Mouse (Mus musculus) midbrain, embryonic 16.5 days (tissue): Measurements from ENCODE around the gene Map3k15. TPM values are rescaled to one million over a fixed set of nuclear protein-coding genes. Genes with fewer than 3 reads are reported as not detected.

Experiments
- ATAC-seq: fragments of 200-750 bp; cut with Nextera tagmentation; 2 replicates; pipeline ENCODE4 v1.8.0; 2017; ENCODE audit warnings: moderate TSS enrichment
- H3K27ac ChIP-seq: fragments of 300-500 bp; sonication (generic); 2 replicates; pipeline ENCODE4 v1.5.1; 2014; ENCODE audit warnings: mild to moderate bottlenecking, low read length, mixed read lengths
- H3K27me3 ChIP-seq: fragments of 300-500 bp; sonication (generic); 2 replicates; pipeline ENCODE4 v1.6.1; 2014; ENCODE audit warnings: low read depth, low read length, mixed read lengths; ENCODE audit not compliant: control insufficient read depth, insufficient read depth
- H3K36me3 ChIP-seq: fragments of 300-500 bp; sonication (generic); 2 replicates; pipeline ENCODE4 v1.6.1; 2014; ENCODE audit warnings: mild to moderate bottlenecking, low read length, moderate library complexity, mixed read lengths; ENCODE audit not compliant: control insufficient read depth, insufficient read depth
- H3K4me1 ChIP-seq: fragments of 300-500 bp; sonication (generic); 2 replicates; pipeline ENCODE4 v1.6.1; 2014; ENCODE audit warnings: mild to moderate bottlenecking, low read length, mixed read lengths; ENCODE audit not compliant: control insufficient read depth, insufficient read depth
- H3K4me2 ChIP-seq: fragments of 300-500 bp; sonication (generic); 2 replicates; pipeline ENCODE4 v1.6.1; 2014; ENCODE audit warnings: mild to moderate bottlenecking, low read length, mixed read lengths
- H3K4me3 ChIP-seq: fragments of 300-500 bp; sonication (generic); 2 replicates; pipeline ENCODE4 v1.5.1; 2014; ENCODE audit warnings: low read depth, mild to moderate bottlenecking, low read length, moderate library complexity, mixed read lengths
- H3K9ac ChIP-seq: fragments of 300-500 bp; sonication (generic); 2 replicates; pipeline ENCODE4 v1.6.1; 2014; ENCODE audit warnings: low read depth, low read length, mixed read lengths
- H3K9me3 ChIP-seq: fragments of 300-500 bp; sonication (generic); replicated peaks from 2 replicates; pipeline ENCODE4 v1.6.1; 2014; ENCODE audit warnings: mild to moderate bottlenecking, low read length, mixed read lengths; ENCODE audit not compliant: control insufficient read depth, poor library complexity, severe bottlenecking
- WGBS: fragments of 180-500 bp; shearing (Covaris S2); extraction: QIAGEN DNeasy Blood & Tissue Kit; methylation state at CpG from one replicate; pipeline ENCODE4 v1.1.7; 2014; 5-methylcytosine and 5-hydroxymethylcytosine counted together
- polyA plus RNA-seq: library from polyadenylated mRNA; unstranded; fragments of >200 nt; fragmentation: Nextera tagmentation; extraction: Ambion mirVana; gene quantifications from 2 replicates; pipeline ENCODE4 v1.2.1, GENCODE M21; 2015

Gene Map3k15
- 0.21 and 0.22 TPM in 2 replicates for polyA plus RNA-seq

DNA sequence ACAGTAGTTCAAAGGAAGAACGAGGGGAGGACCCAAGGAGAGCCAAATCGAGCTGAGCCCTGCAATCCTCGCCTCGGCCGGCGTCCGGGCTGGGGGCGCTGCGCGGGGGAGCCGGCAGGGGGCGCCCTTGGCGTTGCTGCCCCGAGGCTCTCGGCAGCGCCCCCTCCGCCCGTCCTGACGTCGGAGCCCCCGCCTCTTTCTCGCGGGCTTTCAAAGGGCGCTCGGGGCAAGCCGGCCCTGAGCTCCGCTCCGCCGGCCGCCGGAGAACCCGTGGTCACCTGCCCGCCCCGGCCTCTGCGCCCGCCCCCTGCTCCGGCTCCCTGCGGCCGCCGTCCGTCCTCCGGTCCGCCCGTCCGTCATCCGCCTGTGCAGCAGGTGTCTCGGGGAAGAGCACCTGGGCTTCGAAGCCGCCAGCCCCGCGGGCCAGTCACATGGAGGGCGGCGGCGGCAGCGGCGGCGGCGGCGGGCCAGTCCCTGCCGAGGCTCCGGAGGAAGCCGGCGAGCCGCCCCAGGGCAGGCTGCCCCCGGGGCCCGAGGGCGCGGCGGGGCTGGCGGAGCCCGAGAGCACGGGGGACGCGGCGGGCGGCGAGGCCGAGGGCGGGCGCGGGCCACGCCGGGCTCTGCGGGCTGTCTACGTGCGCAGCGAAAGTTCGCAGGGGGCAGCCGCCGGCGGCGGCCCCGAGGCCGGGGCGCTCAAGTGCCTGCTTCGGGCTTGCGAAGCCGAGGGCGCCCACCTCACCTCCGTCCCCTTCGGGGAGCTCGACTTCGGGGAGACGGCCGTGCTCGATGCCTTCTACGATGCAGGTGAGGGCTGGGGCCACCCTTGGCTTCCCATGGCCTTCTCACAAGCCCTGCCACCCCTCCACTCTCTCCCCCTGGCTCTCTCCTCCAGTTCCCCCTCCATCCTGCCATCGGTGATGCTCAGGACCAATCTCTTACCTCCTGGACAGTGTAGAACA, at the start of gene Map3k15:
Gene Map3k15 (plus strand): TSS at position 432 of the 959 bp plus-strand sequence.
- 29% methylated on average over 29 of the region's 108 CpGs for WGBS
- no peaks in the 10 kb centered on the region for H3K4me1 ChIP-seq
- peak; percentile 58; the same call in 1 of the 2 replicates for ATAC-seq
- H3K27ac ChIP-seq: no peak within 1 kb of the TSS
- H3K9ac ChIP-seq: peak within 1 kb of the TSS; percentile 46; the same call in 1 of the 2 replicates
- H3K4me2 ChIP-seq: peak within 1 kb of the TSS; percentile 60
- no peaks in the 10 kb centered on the region for H3K9me3 ChIP-seq
- peaks cover 6% of the 10 kb centered on the region; the same call in 1 of the 2 replicates for H3K27me3 ChIP-seq
- H3K36me3 ChIP-seq: no peaks in the 10 kb centered on the region
- H3K4me3 ChIP-seq: peak within 1 kb of the TSS; percentile 44

DNA sequence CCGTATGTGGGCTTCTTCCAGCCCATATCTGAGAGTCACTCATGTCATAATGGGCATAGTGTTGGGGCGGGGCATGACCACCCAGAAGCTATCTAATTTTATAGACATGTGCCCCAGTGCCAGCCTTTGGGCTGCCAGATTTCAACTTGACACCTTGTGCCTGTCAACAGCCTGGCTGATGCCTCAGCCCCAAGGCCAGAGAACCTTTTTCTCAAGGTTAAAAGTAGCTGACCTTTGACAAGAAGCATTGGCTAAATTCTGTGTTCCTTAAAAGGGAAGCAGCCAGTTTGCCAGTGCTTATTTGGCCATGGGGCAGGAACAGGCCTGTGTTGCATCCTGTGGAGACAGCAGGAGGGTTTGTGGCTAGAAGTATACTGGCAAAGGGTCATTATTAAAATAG, 45.7 kb upstream of the Map3k15 start:
- Histone ChIP-seq H3K4me2 (no peak overlapping the region), H3K4me1 (no peaks in the 10 kb centered on the region), H3K4me3 (no peak overlapping the region), H3K9me3 (no peaks in the 10 kb centered on the region), H3K9ac (no peak overlapping the region), H3K27ac (no peak overlapping the region), H3K36me3 (no peaks in the 10 kb centered on the region), H3K27me3 (no peaks in the 10 kb centered on the region; the same call in 1 of the 2 replicates)
- ATAC-seq: no peak
- WGBS: 79% methylated on average over 2 of the region's 2 CpGs

DNA sequence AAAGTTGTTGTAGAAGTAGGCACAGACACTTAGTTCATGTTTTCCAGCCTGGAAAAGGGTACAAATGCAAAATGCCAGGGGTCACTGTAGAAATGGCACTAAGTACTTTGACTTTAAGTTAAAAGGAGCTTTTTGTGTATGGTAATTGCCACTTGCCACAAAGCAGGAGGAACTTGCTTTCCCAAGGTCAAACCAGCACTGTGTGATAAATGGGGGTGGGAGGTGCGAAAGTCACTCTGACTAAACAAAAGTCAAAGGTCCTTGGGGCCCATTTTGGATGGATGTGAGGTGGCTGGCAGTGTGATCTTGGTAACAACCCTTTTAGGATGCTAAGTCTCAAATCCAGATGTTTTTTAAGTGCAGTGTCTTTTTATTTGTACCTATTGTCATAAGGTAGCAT, 44.6 kb upstream of the Map3k15 start:
- Histone ChIP-seq H3K9ac (no peak overlapping the region), H3K27me3 (no peaks in the 10 kb centered on the region; the same call in 1 of the 2 replicates), H3K36me3 (no peaks in the 10 kb centered on the region), H3K27ac (no peak overlapping the region), H3K4me1 (no peaks in the 10 kb centered on the region), H3K4me2 (no peak overlapping the region), H3K4me3 (no peak overlapping the region), H3K9me3 (no peaks in the 10 kb centered on the region)
- 80% methylated on average over 1 of the region's 1 CpGs for WGBS
- no peak for ATAC-seq

DNA sequence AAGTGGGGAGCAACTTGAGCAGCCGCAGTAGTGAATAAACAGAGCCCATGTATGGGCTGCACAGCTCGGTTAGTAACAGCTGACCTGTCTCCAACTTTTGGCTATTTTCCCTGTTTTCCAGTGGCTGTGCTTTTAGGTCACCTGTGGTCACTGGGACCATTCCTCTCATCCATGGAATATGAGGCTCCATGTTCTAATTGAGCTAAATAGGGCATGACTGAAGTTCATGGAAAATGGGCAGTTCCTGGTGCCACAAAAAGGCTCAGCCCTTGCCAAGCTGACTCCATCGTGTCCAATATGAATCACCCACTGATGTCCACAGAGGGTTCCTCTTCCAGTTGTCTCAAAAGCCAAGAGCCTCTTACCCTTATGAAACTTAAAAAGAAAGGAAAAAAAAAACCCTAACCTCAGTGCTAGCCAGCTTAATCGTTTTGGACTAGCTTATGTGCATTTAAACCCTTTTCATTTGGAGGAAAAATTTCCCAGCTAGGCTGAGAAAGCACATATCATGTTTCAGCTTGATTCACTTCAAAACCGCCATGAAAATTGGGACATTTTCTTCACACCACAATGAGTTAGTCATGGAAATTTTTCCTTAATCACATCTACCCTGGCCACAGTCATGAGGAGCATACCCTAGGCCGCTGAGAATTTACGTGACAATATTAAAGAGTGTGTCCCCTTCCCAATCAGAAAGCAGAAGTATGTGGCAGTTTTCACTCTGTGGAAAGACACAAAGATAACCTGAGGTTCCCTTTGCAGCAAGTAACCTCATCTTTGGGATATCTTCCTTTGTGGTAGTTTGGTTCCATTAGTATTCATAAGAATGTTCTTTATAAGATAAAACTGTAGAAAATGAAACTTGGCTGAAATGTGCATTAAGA, 34.4 kb upstream of the Map3k15 start:
- no peaks in the 10 kb centered on the region for H3K9me3 ChIP-seq
- no peak overlapping the region for H3K9ac ChIP-seq
- no peak overlapping the region for H3K4me2 ChIP-seq
- 83% methylated on average over 7 of the region's 7 CpGs for WGBS
- peaks cover 5% of the 10 kb centered on the region for H3K27me3 ChIP-seq
- no peaks in the 10 kb centered on the region for H3K36me3 ChIP-seq
- no peak for ATAC-seq
- H3K4me3 ChIP-seq: no peak overlapping the region
- H3K27ac ChIP-seq: no peak overlapping the region
- no peaks in the 10 kb centered on the region for H3K4me1 ChIP-seq

DNA sequence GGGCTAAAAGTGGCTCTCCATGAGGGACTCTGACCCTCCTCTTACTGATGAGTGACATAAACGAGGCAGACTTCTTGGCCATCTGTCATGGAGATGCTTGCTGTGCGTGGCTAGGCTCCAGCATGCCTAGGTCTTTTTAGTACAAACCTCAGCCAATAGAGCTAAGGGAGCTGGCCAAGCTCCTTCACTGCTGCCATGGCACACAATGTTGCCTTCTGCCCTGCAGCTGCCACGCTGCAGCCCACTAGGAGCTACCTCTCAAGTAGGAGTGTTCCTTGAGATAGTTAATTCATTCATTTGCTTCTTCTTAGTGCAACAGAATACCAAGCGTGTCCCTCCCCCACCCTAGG, 33.8 kb upstream of the Map3k15 start:
- Histone ChIP-seq H3K4me3 (no peak overlapping the region), H3K4me2 (no peak overlapping the region), H3K9ac (no peak overlapping the region), H3K4me1 (no peaks in the 10 kb centered on the region), H3K9me3 (no peaks in the 10 kb centered on the region), H3K36me3 (no peaks in the 10 kb centered on the region), H3K27me3 (peaks cover 5% of the 10 kb centered on the region), H3K27ac (no peak overlapping the region)
- 67% methylated on average over 4 of the region's 4 CpGs for WGBS
- ATAC-seq: no peak

DNA sequence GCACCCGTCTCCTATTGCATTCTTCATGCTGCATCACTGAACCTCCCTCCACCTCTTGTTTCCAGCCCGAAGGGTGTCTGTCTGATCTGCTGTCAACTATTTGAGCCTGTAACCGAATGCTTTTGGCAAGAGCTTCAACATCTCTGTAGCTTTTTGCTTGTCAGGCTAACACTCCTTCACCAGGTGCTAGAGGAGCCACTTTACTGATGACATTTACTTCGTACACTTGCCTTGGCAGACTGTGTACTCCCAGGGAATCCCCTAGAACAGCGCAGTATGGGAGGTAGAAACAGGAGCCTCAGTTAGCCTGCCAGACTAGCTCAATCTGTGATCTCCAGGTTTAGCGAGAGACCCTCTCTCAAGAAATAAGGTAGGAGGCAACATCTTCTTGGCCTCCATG, 32.8 kb upstream of the Map3k15 start:
- no peaks in the 10 kb centered on the region for H3K36me3 ChIP-seq
- H3K27me3 ChIP-seq: peaks cover 5% of the 10 kb centered on the region
- no peak overlapping the region for H3K9ac ChIP-seq
- no peaks in the 10 kb centered on the region for H3K9me3 ChIP-seq
- no peak overlapping the region for H3K4me2 ChIP-seq
- no peak overlapping the region for H3K27ac ChIP-seq
- WGBS: 84% methylated on average over 6 of the region's 6 CpGs
- no peaks in the 10 kb centered on the region for H3K4me1 ChIP-seq
- ATAC-seq: no peak
- no peak overlapping the region for H3K4me3 ChIP-seq

DNA sequence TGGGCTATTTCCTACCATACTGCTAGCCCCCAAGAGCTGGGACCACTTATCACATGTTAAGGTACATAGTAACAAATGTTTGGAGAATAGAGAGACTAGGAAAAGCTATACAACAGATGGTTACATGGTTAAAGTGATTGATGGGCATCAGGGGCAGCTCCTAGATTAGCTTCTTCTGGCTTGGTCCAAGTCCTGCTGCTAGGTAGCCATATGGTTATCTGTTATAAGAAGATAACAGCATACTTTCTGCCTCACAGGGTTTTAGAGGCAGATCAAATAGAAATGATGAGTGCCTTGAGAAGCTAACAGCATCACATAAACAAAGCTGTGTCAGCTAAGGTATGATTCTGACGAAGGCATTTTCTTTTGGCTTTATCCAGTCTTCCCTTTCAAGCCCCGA, 26.8 kb upstream of the Map3k15 start:
- no peaks in the 10 kb centered on the region for H3K36me3 ChIP-seq
- H3K4me3 ChIP-seq: no peak overlapping the region
- no peak overlapping the region for H3K27ac ChIP-seq
- no peaks in the 10 kb centered on the region for H3K4me1 ChIP-seq
- no peak for ATAC-seq
- H3K9me3 ChIP-seq: no peaks in the 10 kb centered on the region
- no peak overlapping the region for H3K4me2 ChIP-seq
- H3K27me3 ChIP-seq: peaks cover 3% of the 10 kb centered on the region; the same call in 1 of the 2 replicates
- WGBS: 87% methylated on average over 2 of the region's 2 CpGs
- no peak overlapping the region for H3K9ac ChIP-seq

DNA sequence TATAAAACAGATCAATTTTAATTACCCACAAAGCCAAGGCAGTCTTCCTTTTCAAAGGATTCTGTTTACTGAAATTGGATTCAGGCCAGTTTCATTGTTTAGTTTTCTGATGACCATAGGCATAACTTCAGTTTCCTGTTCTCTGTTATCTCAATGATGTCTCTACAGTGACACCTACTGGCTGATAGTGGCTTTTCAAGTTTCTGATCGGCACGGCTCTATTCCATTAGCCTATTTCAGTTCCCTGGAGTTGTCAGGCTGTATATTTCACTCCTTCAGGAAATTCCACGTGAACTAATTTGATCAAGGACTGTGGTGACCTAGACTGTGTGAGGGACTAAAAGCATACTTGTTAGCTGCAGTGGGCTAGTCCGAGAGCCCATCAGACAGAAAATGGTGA, 25.0 kb upstream of the Map3k15 start:
- Histone ChIP-seq H3K27me3 (no peaks in the 10 kb centered on the region; the same call in 1 of the 2 replicates), H3K36me3 (no peaks in the 10 kb centered on the region), H3K4me3 (no peak overlapping the region), H3K9me3 (no peaks in the 10 kb centered on the region), H3K27ac (no peak overlapping the region), H3K9ac (no peak overlapping the region), H3K4me2 (no peak overlapping the region), H3K4me1 (no peaks in the 10 kb centered on the region)
- ATAC-seq: peak; percentile 74
- WGBS: 42% methylated on average over 4 of the region's 4 CpGs
